Mouse (Mus musculus) heart, adult 9 months (tissue): Measurements from ENCODE around the gene Dnah17.
A peak's percentile ranks its signal among the peaks of the same experiment; 100 is the strongest.

Experiments
- DNase-seq, 2 experiments: peaks; one replicate each; pipeline ENCODE4 v3.0.0; 2022; ENCODE audit warnings: low spot score in 2 of 2

Dnah17 gene

GRCm38 (mm10) chr11:117995255-117995654 is 135.2 kb downstream of the Dnah17 start:
- no peak for DNase-seq

- DNase-seq, result peak; percentile 47 to 56
These were observed 136.0 kb downstream of the Dnah17 start for GRCm38 (mm10) chr11:117994250-117995057.

- DNase-seq, result no peak
These were observed 137.0 kb downstream of the Dnah17 start for GRCm38 (mm10) chr11:117993190-117994175.

GRCm38 (mm10) chr11:117991502-117992470 is 138.6 kb downstream of the Dnah17 start:
- DNase-seq, result peak; percentile 53 to 72

GRCm38 (mm10) chr11:117989926-117990325 is 140.5 kb downstream of the Dnah17 start:
- DNase-seq, result no peak

- no peak for DNase-seq
These were observed 141.2 kb downstream of the Dnah17 start for GRCm38 (mm10) chr11:117989241-117989640.

GRCm38 (mm10) chr11:117987968-117988367 is 142.5 kb downstream of the Dnah17 start:
- no peak for DNase-seq

GRCm38 (mm10) chr11:117987032-117987451 is 143.4 kb downstream of the Dnah17 start:
- peak in 1 of 2 experiments; percentile 39 for DNase-seq

- peak; percentile 89 to 92 for DNase-seq
These were observed 144.1 kb downstream of the Dnah17 start, which contains the start of gene Pgs1 for GRCm38 (mm10) chr11:117986126-117987031. Gene Pgs1 (plus strand): TSS chr11:117986292.

- DNase-seq, result no peak
These were observed 146.7 kb downstream of the Dnah17 start for GRCm38 (mm10) chr11:117983770-117984169.

- no peak for DNase-seq
These were observed 148.0 kb downstream of the Dnah17 start for GRCm38 (mm10) chr11:117982426-117982825.

- DNase-seq, result no peak
These were observed 151.0 kb downstream of the Dnah17 start for GRCm38 (mm10) chr11:117979388-117979787.

GRCm38 (mm10) chr11:117977694-117978360 is 152.6 kb downstream of the Dnah17 start:
- DNase-seq, result no peak

- DNase-seq, result peak in 1 of 2 experiments; percentile 53
These were observed 154.3 kb downstream of the Dnah17 start for GRCm38 (mm10) chr11:117976081-117976582.

- no peak for DNase-seq
These were observed 155.0 kb downstream of the Dnah17 start for GRCm38 (mm10) chr11:117975211-117975967.

GRCm38 (mm10) chr11:117974327-117975125 is 155.9 kb downstream of the Dnah17 start:
- no peak for DNase-seq

- DNase-seq, result no peak
These were observed 156.9 kb downstream of the Dnah17 start for GRCm38 (mm10) chr11:117973569-117973968.
